Mouse (Mus musculus) limb, embryonic 13.5 days (tissue): ENCODE results near the gene Slc35c1. TPM values are rescaled to one million over a fixed set of nuclear protein-coding genes. Genes with fewer than 3 reads are reported as not detected.

Source experiments
- ATAC-seq: fragments of 200-750 bp; cut with Nextera tagmentation; 2 replicates; pipeline ENCODE4 v1.8.0; 2017; ENCODE audit warnings: low read depth, moderate number of reproducible peaks, moderate TSS enrichment; ENCODE audit not compliant: low FRiP score
- H3K27ac ChIP-seq: fragments of 300-500 bp; sonication (generic); 2 replicates; pipeline ENCODE4 v1.5.1; 2015; ENCODE audit warnings: inconsistent platforms, mild to moderate bottlenecking, moderate library complexity
- H3K27me3 ChIP-seq: fragments of 300-500 bp; sonication (generic); 2 replicates; pipeline ENCODE4 v1.6.1; 2015; ENCODE audit warnings: mild to moderate bottlenecking, inconsistent platforms
- H3K36me3 ChIP-seq: fragments of 300-500 bp; sonication (generic); 2 replicates; pipeline ENCODE4 v1.6.1; 2015; ENCODE audit warnings: inconsistent platforms, mild to moderate bottlenecking, moderate library complexity
- H3K4me1 ChIP-seq: fragments of 300-500 bp; sonication (generic); 2 replicates; pipeline ENCODE4 v1.6.1; 2015; ENCODE audit warnings: inconsistent platforms
- H3K4me2 ChIP-seq: fragments of 300-500 bp; sonication (generic); replicated peaks from 2 replicates; pipeline ENCODE4 v1.6.1; 2015; ENCODE audit warnings: inconsistent platforms, mild to moderate bottlenecking, moderate library complexity
- H3K4me3 ChIP-seq: fragments of 300-500 bp; sonication (generic); 2 replicates; pipeline ENCODE4 v1.5.1; 2015; ENCODE audit warnings: moderate library complexity, mild to moderate bottlenecking, inconsistent platforms
- H3K9ac ChIP-seq: fragments of 300-500 bp; sonication (generic); 2 replicates; pipeline ENCODE4 v1.6.1; 2015; ENCODE audit warnings: mild to moderate bottlenecking, inconsistent platforms
- H3K9me3 ChIP-seq: fragments of 300-500 bp; sonication (generic); 2 replicates; pipeline ENCODE4 v1.6.1; 2016; ENCODE audit warnings: inconsistent platforms
- WGBS: fragments of 180-500 bp; shearing (Covaris S2); methylation state at CpG from one replicate; pipeline ENCODE4 v1.1.7; 2015; 5-methylcytosine and 5-hydroxymethylcytosine counted together
- polyA plus RNA-seq: library from polyadenylated mRNA; unstranded; fragments of >200 nt; fragmentation: Nextera tagmentation; extraction: Ambion mirVana; gene quantifications from 2 replicates; pipeline ENCODE4 v1.2.1, GENCODE M21; 2015

Gene Slc35c1
- polyA plus RNA-seq, 1 experiment from 2014 or later: 11.7 TPM

DNA sequence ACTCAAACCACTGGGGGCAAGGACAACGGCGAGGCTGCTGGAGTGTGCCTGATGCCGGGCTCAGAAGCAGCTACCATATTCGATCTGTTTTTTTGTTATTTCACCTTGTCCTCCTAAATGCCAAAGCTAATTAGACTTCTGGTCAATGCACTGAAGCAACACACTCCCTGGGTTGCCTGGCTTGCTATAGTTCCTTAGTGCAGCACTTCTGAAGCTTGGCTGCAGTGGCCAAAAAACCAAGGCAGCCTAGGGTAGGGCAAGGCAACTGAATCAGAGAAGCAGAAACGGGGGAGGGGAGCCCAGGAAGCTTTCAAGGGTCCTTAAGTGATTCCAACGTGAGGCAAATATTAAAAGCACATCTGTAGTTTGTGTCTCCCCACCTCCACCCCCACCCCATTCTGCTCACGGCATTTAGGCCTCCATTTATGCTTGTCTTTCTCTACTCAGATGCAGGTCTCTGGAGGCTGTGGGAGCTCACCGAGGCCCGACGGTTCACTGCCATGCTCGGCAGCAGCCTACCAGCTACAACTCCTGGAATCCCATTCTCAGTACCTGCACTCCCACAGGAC, 28.6 kb downstream of the Slc35c1 start:
- Histone ChIP-seq H3K4me1 (peaks cover 68% of the 10 kb centered on the region), H3K9ac (peak overlapping the region; percentile 60), H3K9me3 (no peaks in the 10 kb centered on the region)

DNA sequence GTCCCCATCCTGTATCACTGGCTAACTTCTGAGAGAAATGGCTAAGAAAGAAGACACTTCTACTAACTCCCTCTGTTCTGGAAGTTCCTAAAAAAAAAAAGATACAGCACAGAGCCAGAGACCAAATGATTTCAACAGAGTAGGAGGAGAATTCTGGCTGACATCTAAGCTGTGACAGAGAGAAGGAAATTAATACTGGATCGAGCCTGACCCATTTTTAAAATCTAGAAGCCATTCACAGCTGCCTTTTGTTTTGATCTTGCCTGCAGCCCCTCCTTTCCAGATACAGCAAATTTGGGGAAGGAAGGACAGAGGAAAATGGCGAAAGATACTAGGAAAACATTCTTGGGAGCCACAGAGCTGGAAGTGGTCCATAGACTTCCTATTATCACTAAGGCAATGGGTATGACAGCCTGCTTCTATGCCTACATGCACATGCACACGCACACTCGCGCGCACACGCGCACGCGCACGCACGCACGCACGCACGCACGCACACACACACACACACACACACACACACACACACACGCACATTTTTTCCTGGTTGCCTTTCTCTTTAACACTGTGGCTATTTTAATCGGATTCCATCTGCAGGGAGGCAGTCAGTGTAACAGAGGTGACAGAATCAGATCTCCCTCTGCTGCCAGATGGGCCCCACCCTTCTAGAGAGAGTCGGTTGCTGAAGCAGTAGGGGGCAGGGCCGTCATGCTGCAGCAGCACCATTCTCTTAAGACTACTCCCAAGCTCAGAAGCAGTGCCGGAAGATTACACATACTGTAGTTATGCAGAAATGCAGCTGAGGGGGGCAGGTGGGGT, 29.4 kb downstream of the Slc35c1 start:
- Histone ChIP-seq H3K4me3 (peak overlapping the region; percentile 94), H3K36me3 (peaks cover 2% of the 10 kb centered on the region; the same call in 1 of the 2 replicates), H3K9ac (peak overlapping the region; percentile 60), H3K4me2 (peak overlapping the region; percentile 83), H3K27ac (peak overlapping the region; percentile 44; the same call in 1 of the 2 replicates), H3K4me1 (peaks cover 76% of the 10 kb centered on the region), H3K9me3 (no peaks in the 10 kb centered on the region), H3K27me3 (peaks cover 7% of the 10 kb centered on the region; the same call in 1 of the 2 replicates)
- no peak for ATAC-seq
- 73% methylated on average over 21 of the region's 21 CpGs for WGBS

More for the DNA sequence above, 28.6 kb downstream of the Slc35c1 start:
- Histone ChIP-seq H3K4me3 (peak overlapping the region; percentile 94), H3K27me3 (peaks cover 7% of the 10 kb centered on the region; the same call in 1 of the 2 replicates), H3K4me2 (peak overlapping the region; percentile 83), H3K36me3 (no peaks in the 10 kb centered on the region), H3K27ac (peak overlapping the region; percentile 22; the same call in 1 of the 2 replicates)
- ATAC-seq: no peak
- WGBS: 44% methylated on average over 11 of the region's 11 CpGs

DNA sequence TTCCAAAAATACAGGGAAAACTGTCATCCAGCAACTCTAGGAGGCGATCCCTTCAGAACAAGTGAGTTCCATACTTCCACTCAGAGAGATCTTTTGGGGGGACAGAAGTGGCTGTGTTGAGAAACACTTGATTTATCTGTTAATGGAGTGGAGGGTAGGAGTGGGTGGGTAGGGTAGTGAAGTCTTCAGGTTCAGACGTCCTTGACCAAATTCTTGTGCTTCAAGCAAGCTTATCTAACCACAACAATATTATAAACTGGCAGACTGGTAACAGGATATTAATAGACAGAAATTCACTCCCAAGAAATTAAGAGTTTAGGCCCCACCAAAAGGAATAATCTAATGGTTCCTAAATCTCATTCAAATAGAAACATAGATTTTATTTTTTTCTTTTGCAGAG, 30.2 kb downstream of the Slc35c1 start:
- H3K9me3 ChIP-seq: no peaks in the 10 kb centered on the region
- peaks cover 2% of the 10 kb centered on the region; the same call in 1 of the 2 replicates for H3K27me3 ChIP-seq
- H3K4me3 ChIP-seq: no peak overlapping the region
- peaks cover 11% of the 10 kb centered on the region; the same call in 1 of the 2 replicates for H3K36me3 ChIP-seq
- no peak overlapping the region for H3K27ac ChIP-seq
- H3K9ac ChIP-seq: no peak overlapping the region
- H3K4me2 ChIP-seq: no peak overlapping the region
- no peak for ATAC-seq
- H3K4me1 ChIP-seq: peaks cover 84% of the 10 kb centered on the region
- WGBS: 82% methylated on average over 2 of the region's 2 CpGs

DNA sequence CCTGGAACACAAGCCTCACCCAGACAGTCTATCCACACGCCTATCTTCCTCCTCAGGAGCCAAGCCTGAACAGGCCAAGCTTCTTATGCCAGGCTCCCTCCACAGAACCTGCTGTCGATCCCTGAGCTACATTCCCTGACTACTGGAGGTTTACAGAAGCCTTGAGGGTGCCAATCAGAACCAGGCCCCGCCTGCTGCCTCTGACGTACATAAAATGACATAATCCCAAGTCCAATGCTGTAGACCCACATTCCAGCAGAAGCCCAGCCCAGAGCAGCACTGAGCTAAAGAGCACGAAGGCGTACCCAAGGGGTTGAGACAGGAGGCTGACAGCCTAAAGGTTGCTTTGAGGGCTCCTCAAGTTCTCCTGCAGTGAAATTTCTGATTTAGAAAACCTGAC, 32.5 kb downstream of the Slc35c1 start:
- Histone ChIP-seq H3K36me3 (peaks cover 29% of the 10 kb centered on the region), H3K27ac (peak overlapping the region; percentile 89; the same call in 1 of the 2 replicates), H3K9ac (0 out of 2 replicates have a peak overlapping the region, but pooled peaks have one; percentile 25), H3K4me2 (peak overlapping the region; percentile 21; the same call in 1 of the 2 replicates), H3K27me3 (no peaks in the 10 kb centered on the region), H3K4me1 (peaks cover 83% of the 10 kb centered on the region), H3K4me3 (no peak overlapping the region), H3K9me3 (no peaks in the 10 kb centered on the region)
- WGBS: 40% methylated on average over 6 of the region's 6 CpGs
- ATAC-seq: peak; percentile 45

DNA sequence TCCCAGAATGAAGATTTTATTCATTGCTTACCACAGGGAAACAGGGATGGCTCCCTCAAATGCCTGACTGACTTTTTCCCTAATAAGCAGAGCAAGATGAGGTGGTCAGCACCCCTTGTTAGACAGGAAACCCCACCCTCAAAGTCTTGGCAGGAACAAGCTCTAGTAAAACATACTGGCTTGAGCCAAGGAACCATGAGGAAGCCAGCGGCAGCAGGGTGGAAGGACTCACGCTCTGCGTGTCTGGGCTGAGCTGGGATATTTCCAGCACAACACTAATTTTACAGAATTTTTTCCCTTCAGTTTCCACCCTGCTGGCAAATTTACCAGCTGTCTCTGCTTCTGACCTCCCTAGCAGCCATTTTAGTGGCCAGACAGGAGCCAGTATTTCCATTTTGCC, 33.9 kb downstream of the Slc35c1 start:
- no peak overlapping the region for H3K4me3 ChIP-seq
- peak overlapping the region; percentile 27; the same call in 1 of the 2 replicates for H3K4me2 ChIP-seq
- H3K9ac ChIP-seq: no peak overlapping the region
- peak overlapping the region; percentile 89 for H3K27ac ChIP-seq
- H3K36me3 ChIP-seq: peaks cover 43% of the 10 kb centered on the region
- no peaks in the 10 kb centered on the region for H3K9me3 ChIP-seq
- H3K27me3 ChIP-seq: no peaks in the 10 kb centered on the region
- H3K4me1 ChIP-seq: peaks cover 69% of the 10 kb centered on the region
- ATAC-seq: no peak
- WGBS: 63% methylated on average over 3 of the region's 3 CpGs

DNA sequence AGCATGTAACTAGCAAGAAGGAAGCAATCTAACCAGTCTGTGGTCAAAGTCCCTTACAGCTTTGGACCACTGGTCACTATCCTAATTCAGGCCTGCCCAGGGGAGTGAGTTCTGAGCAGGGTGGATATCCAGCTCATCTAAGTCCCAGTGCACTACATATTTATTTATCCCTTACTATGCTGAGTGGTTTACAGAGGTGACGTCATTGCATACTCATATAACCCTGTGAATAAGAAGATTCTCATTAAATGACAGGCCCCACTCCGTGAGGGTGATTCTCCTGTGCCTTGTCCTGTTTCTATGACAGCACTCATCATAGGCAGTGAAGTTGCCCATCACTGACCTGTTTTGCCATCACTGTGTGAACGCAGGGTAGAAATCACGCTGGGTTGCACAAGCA, 35.0 kb downstream of the Slc35c1 start:
- Histone ChIP-seq H3K36me3 (peaks cover 54% of the 10 kb centered on the region), H3K4me1 (peaks cover 58% of the 10 kb centered on the region), H3K4me2 (peak overlapping the region; percentile 37; the same call in 1 of the 2 replicates), H3K4me3 (no peak overlapping the region), H3K27ac (peak overlapping the region; percentile 89), H3K9me3 (no peaks in the 10 kb centered on the region), H3K9ac (no peak overlapping the region), H3K27me3 (no peaks in the 10 kb centered on the region)
- 86% methylated on average over 4 of the region's 4 CpGs for WGBS
- no peak for ATAC-seq

DNA sequence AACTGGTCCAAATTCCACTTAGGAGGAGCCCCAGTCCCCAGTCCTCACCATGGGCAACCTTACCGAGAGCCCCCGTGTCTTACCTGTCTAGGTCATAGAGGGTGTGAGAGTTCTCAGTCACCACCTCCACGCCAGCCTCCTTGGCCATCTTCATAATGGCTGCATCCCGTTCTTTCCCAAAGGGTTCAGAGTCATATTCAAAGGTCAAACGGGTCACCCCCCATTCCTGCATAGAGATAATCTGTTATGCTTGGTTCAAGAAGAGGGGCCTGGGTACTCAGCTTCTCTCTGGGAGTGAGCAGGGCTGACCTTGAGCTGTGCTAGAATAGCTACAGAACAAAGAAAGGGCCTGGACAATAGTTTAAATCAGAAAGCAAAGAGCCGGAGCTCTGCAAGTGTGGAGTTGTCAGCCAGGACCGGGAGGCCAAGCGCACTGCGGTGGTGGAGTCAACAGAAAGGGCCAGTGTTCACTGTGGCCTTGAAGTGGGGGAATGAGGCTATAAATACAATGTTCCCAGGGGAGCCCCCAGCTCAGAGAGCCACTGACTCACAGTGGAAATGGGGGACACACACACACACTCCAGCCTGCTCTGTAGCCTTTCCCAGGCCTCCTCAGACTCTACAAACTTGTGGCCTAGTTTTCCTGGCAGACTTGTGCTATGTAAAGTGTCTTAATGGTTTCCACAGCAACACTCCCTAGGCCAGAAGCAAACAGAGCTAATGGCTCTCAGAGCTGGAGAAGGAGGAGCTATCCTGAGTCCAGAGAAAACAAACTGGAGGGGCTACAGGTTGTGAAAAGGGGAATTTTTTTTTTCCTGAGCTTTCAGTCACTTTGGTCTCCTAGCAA, 35.7 kb downstream of the Slc35c1 start:
- Histone ChIP-seq H3K27ac (peak overlapping the region; percentile 89), H3K4me2 (peak overlapping the region; percentile 37), H3K4me1 (peaks cover 54% of the 10 kb centered on the region), H3K9me3 (no peaks in the 10 kb centered on the region), H3K27me3 (no peaks in the 10 kb centered on the region), H3K4me3 (peak overlapping the region; percentile 3; the same call in 1 of the 2 replicates), H3K36me3 (peaks cover 61% of the 10 kb centered on the region), H3K9ac (no peak overlapping the region; the same call in 1 of the 2 replicates)
- 78% methylated on average over 9 of the region's 9 CpGs for WGBS
- ATAC-seq: peak; percentile 83

DNA sequence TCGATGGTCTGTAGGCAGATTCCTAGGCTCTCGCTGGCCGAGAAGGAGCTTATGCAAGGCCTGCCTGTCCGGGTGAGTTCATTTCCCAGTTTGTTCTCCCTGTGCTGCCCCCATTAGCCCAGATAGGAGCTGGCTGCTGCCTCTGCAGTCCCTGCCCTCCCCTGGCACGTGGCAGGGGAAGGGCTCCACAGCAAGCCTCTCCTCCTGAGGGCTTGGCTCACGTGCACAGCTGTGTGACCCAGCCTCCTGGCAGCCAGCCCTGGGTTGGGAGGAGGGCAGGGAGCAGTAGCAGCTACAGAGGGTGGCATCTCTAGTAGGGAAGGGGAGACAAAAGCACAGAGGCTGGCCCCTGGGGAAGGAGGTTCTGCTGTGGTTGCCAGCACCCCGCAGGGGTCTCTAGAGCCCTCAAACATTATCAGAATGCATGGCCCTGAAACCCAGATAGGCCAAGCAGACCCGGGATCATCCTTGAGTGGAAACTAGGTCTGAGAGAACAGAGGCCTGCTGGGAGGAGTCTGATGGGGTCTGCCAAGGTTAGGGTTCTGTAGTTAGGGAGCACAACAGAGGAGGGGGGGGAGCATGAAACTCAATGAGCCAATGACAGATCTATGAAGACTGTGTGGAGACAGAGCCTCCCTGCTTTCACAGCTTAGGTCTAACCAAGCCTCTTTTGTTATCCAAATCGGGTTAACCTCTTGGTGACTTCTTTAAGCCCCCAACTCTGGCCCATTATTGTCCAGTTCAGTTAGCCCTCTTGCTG, 36.5 kb downstream of the Slc35c1 start:
- peaks cover 69% of the 10 kb centered on the region for H3K36me3 ChIP-seq

DNA sequence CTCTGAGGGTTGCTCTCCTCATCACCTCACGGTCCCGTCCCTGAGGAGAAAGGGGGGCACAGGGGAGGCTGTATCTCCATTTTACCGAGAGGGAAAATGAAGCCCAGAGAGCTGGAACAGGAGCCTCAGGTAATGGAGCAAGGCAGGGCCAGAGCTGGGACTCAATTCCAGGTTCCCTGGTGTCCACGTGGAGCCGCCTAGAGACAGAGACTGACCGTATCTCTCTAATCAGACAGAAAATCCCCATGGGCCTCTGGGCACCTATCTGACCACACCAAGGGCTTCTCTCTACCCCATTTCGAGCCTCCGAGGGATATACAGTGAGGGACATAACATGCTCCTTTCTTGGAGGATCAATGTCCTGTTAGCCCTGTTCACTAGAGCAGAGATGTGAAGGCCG, 37.2 kb downstream of the Slc35c1 start:
- Histone ChIP-seq H3K9ac (no peak overlapping the region), H3K4me2 (no peak overlapping the region), H3K27ac (no peak overlapping the region), H3K9me3 (no peaks in the 10 kb centered on the region), H3K36me3 (peaks cover 76% of the 10 kb centered on the region), H3K27me3 (no peaks in the 10 kb centered on the region), H3K4me1 (peaks cover 40% of the 10 kb centered on the region), H3K4me3 (no peak overlapping the region)
- 91% methylated on average over 9 of the region's 9 CpGs for WGBS
- no peak for ATAC-seq

More for the DNA sequence above, 36.5 kb downstream of the Slc35c1 start:
- no peak for ATAC-seq
- H3K4me3 ChIP-seq: no peak overlapping the region
- H3K4me1 ChIP-seq: peaks cover 47% of the 10 kb centered on the region
- no peaks in the 10 kb centered on the region for H3K27me3 ChIP-seq
- H3K27ac ChIP-seq: peak overlapping the region; percentile 89
- WGBS: 84% methylated on average over 9 of the region's 9 CpGs
- H3K9me3 ChIP-seq: no peaks in the 10 kb centered on the region
- H3K4me2 ChIP-seq: peak overlapping the region; percentile 37
- no peak overlapping the region for H3K9ac ChIP-seq

DNA sequence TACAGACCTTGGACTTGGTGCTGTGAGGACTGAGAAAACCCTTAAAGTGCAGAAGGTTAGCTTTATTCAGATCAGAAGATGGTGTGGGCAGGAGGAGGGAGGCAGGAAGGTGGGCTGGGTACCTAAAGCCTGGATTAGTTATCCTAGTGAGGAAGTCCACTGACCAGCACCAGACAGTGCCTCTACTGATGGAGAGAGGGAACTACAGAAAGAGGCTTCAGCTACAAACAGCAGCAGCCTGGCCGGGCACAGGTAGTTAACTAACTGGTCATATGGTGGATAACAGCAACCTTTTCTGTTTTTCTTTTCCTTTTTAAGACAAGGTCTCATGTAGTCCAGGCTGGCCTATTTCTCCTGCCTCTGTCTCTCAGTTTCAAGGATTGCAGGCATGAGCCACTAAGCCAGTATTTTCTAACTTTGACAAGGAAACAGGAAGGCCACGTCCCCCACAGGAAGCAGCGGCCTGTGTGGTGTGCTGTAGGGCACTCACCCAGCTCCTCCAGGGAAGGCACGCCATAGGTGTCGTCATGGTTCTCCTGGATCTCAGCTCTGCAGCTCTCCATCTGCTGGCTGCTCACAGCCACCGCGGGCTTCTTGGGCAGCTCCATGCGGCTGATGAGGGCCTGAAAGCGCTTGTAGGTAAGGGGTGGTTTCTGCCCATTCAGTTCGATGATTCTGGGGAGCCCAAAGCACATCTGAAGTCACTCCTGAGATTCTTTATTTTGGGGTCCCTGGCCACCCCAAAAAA, 37.8 kb downstream of the Slc35c1 start:
- 76% methylated on average over 10 of the region's 10 CpGs for whole genome bisulfite sequencing
- ATAC-seq: no peak
- H3K4me2 ChIP-seq: no peak overlapping the region

More for the DNA sequence above, 37.8 kb downstream of the Slc35c1 start:
- Histone ChIP-seq H3K4me1 (peaks cover 34% of the 10 kb centered on the region), H3K4me3 (no peak overlapping the region), H3K36me3 (peaks cover 82% of the 10 kb centered on the region), H3K27ac (no peak overlapping the region; the same call in 1 of the 2 replicates), H3K27me3 (no peaks in the 10 kb centered on the region), H3K9me3 (no peaks in the 10 kb centered on the region), H3K9ac (no peak overlapping the region)
